Mouse (Mus musculus) stomach, postnatal 0 days (tissue): ENCODE measurements around the gene Amigo2.

Experiments
- CTCF ChIP-seq: IDR thresholded peaks from 2 replicates; pipeline ENCODE4 v1.5.1; 2016; ENCODE audit warnings: antibody characterized with exemption, low read depth, mild to moderate bottlenecking, moderate library complexity
- EP300 ChIP-seq: optimal IDR thresholded peaks from 2 replicates; pipeline ENCODE3; 2016; ENCODE audit warnings: antibody characterized with exemption

GRCm38 (mm10) chr15:97271985-97272697, 25.1 kb upstream of the Amigo2 start:
- TF ChIP-seq CTCF (no peak), EP300 (no peak)
